Mouse (Mus musculus): Measurements from ENCODE around the gene Usp11.

GRCm38 (mm10) chrX:20705083-20705402 is 1.3 kb downstream of the Usp11 start:
- TF ChIP-seq CTCF (IDR thresholded peaks at IDR 0.05; ENCODE audit: borderline replicate concordance, extremely low read depth, insufficient read depth, insufficient read length), result no peak
- TF ChIP-seq POLR2A (IDR thresholded peaks at IDR 0.05; ENCODE audit: borderline replicate concordance, extremely low read depth, insufficient read depth, insufficient read length, poor library complexity, severe bottlenecking), result no peak
